Mouse (Mus musculus) midbrain, embryonic 11.5 days (tissue): ENCODE measurements around the gene Arf3. TPM values are rescaled to one million over a fixed set of nuclear protein-coding genes. Genes with fewer than 3 reads are reported as not detected.
A peak's percentile ranks its signal among the peaks of the same experiment; 100 is the strongest.

ENCODE experiments used
- ATAC-seq: fragments of 200-750 bp; cut with Nextera tagmentation; 2 replicates; pipeline ENCODE4 v1.8.0; 2017; ENCODE audit warnings: moderate TSS enrichment, moderate library complexity; ENCODE audit not compliant: low FRiP score
- DNase-seq: peaks from one replicate; pipeline ENCODE4 v3.0.0; 2015; ENCODE audit warnings: low spot score; ENCODE audit errors: missing footprints
- H3K27ac ChIP-seq: fragments of 300-500 bp; sonication (generic); 2 replicates; pipeline ENCODE4 v1.5.1; 2014; ENCODE audit warnings: low read depth, low read length
- H3K27me3 ChIP-seq: fragments of 300-500 bp; sonication (generic); 2 replicates; pipeline ENCODE4 v1.6.1; 2014; ENCODE audit warnings: mild to moderate bottlenecking, low read length, moderate library complexity, mixed read lengths; ENCODE audit not compliant: control insufficient read depth, insufficient read depth
- H3K36me3 ChIP-seq: fragments of 300-500 bp; sonication (generic); 2 replicates; pipeline ENCODE4 v1.6.1; 2014; ENCODE audit warnings: mild to moderate bottlenecking, low read length, moderate library complexity, mixed read lengths; ENCODE audit not compliant: control insufficient read depth, insufficient read depth
- H3K4me1 ChIP-seq: fragments of 300-500 bp; sonication (generic); 2 replicates; pipeline ENCODE4 v1.6.1; 2014; ENCODE audit warnings: low read length; ENCODE audit not compliant: control insufficient read depth, insufficient read depth
- H3K4me2 ChIP-seq: fragments of 300-500 bp; sonication (generic); 2 replicates; pipeline ENCODE4 v1.6.1; 2014; ENCODE audit warnings: mild to moderate bottlenecking, moderate library complexity
- H3K4me3 ChIP-seq: fragments of 300-500 bp; sonication (generic); 2 replicates; pipeline ENCODE4 v1.5.1; 2014; ENCODE audit warnings: low read depth, low read length
- H3K9ac ChIP-seq: fragments of 300-500 bp; sonication (generic); 2 replicates; pipeline ENCODE4 v1.6.1; 2014; ENCODE audit warnings: low read length
- H3K9me3 ChIP-seq: fragments of 300-500 bp; sonication (generic); 2 replicates; pipeline ENCODE4 v1.6.1; 2016; ENCODE audit warnings: low read length; ENCODE audit not compliant: control insufficient read depth
- WGBS: fragments of 180-500 bp; shearing (Covaris S2); extraction: QIAGEN DNeasy Blood & Tissue Kit; methylation state at CpG from one replicate; pipeline ENCODE4 v1.1.7; 2014; 5-methylcytosine and 5-hydroxymethylcytosine counted together
- polyA plus RNA-seq: library from polyadenylated mRNA; unstranded; fragments of >200 nt; fragmentation: Nextera tagmentation; extraction: Ambion mirVana; gene quantifications from 2 replicates; pipeline ENCODE4 v1.2.1, GENCODE M21; 2014

Arf3 gene
- polyA plus RNA-seq, 1 experiment from 2014 or later: 33.4 TPM

- ATAC-seq (no peak), DNase-seq (no peak)
- 72% methylated on average over 6 of the region's 6 CpGs for WGBS
- H3K4me3 ChIP-seq: no peak overlapping the region
- H3K9ac ChIP-seq: no peak overlapping the region
- no peaks in the 10 kb centered on the region for H3K27me3 ChIP-seq
- no peaks in the 10 kb centered on the region for H3K4me1 ChIP-seq
- peaks cover 5% of the 10 kb centered on the region; the same call in 1 of the 2 replicates for H3K36me3 ChIP-seq
- no peaks in the 10 kb centered on the region for H3K9me3 ChIP-seq
- H3K27ac ChIP-seq: no peak overlapping the region
- no peak overlapping the region for H3K4me2 ChIP-seq
Measured at GRCm38 (mm10) chr15:98733370-98733769, 29.6 kb downstream of the Arf3 start.

GRCm38 (mm10) chr15:98732006-98732531 lies 30.9 kb downstream of the Arf3 start:
- no peak for ATAC-seq
- peaks cover under 1% of the 10 kb centered on the region; the same call in 1 of the 2 replicates for H3K27me3 ChIP-seq
- H3K27ac ChIP-seq: no peak overlapping the region
- DNase-seq: peak; percentile 78
- H3K9me3 ChIP-seq: no peaks in the 10 kb centered on the region
- no peak overlapping the region for H3K4me3 ChIP-seq
- 66% methylated on average over 8 of the region's 8 CpGs for WGBS
- H3K4me2 ChIP-seq: no peak overlapping the region
- no peak overlapping the region for H3K9ac ChIP-seq
- H3K36me3 ChIP-seq: peaks cover under 1% of the 10 kb centered on the region; the same call in 1 of the 2 replicates
- peaks cover 7% of the 10 kb centered on the region; the same call in 1 of the 2 replicates for H3K4me1 ChIP-seq

- WGBS: 90% methylated on average over 6 of the region's 6 CpGs
- DNase-seq (no peak), ATAC-seq (no peak)
- Histone ChIP-seq H3K27me3 (peaks cover 7% of the 10 kb centered on the region), H3K9ac (no peak overlapping the region), H3K4me1 (peaks cover 11% of the 10 kb centered on the region; the same call in 1 of the 2 replicates), H3K36me3 (no peaks in the 10 kb centered on the region), H3K9me3 (no peaks in the 10 kb centered on the region), H3K27ac (no peak overlapping the region), H3K4me3 (no peak overlapping the region), H3K4me2 (no peak overlapping the region)
Measured at GRCm38 (mm10) chr15:98730790-98731189, 32.2 kb downstream of the Arf3 start.

GRCm38 (mm10) chr15:98729791-98730545 lies 33.0 kb downstream of the Arf3 start:
- 82% methylated on average over 7 of the region's 7 CpGs for WGBS
- Histone ChIP-seq H3K4me3 (no peak overlapping the region), H3K27ac (no peak overlapping the region), H3K36me3 (no peaks in the 10 kb centered on the region), H3K4me2 (no peak overlapping the region), H3K27me3 (peaks cover 7% of the 10 kb centered on the region), H3K4me1 (peaks cover 11% of the 10 kb centered on the region; the same call in 1 of the 2 replicates), H3K9ac (no peak overlapping the region), H3K9me3 (no peaks in the 10 kb centered on the region)
- no peak for ATAC-seq
- DNase-seq: peak; percentile 54

GRCm38 (mm10) chr15:98728366-98728765 lies 34.6 kb downstream of the Arf3 start:
- no peak overlapping the region for H3K9ac ChIP-seq
- peak overlapping the region; percentile 59 for H3K4me2 ChIP-seq
- H3K4me3 ChIP-seq: 0 out of 2 replicates have a peak overlapping the region, but pooled peaks have one; percentile 29
- ATAC-seq: no peak
- DNase-seq: no peak
- peaks cover 11% of the 10 kb centered on the region; the same call in 1 of the 2 replicates for H3K4me1 ChIP-seq
- peaks cover 7% of the 10 kb centered on the region for H3K27me3 ChIP-seq
- no peaks in the 10 kb centered on the region for H3K9me3 ChIP-seq
- WGBS: 39% methylated on average over 9 of the region's 9 CpGs
- H3K36me3 ChIP-seq: no peaks in the 10 kb centered on the region
- no peak overlapping the region for H3K27ac ChIP-seq

- H3K27me3 ChIP-seq: peaks cover 7% of the 10 kb centered on the region
- H3K4me2 ChIP-seq: peak within 1 kb of the TSS; percentile 59
- peak within 1 kb of the TSS; percentile 29 for H3K4me3 ChIP-seq
- H3K9me3 ChIP-seq: no peaks in the 10 kb centered on the region
- no peak within 1 kb of the TSS for H3K27ac ChIP-seq
- ATAC-seq (peak; percentile 74), DNase-seq (peak; percentile 97)
- no peaks in the 10 kb centered on the region for H3K36me3 ChIP-seq
- peak within 1 kb of the TSS; percentile 61 for H3K9ac ChIP-seq
- WGBS: 1% methylated on average over 38 of the region's 39 CpGs
- peaks cover 11% of the 10 kb centered on the region; the same call in 1 of the 2 replicates for H3K4me1 ChIP-seq
Measured at GRCm38 (mm10) chr15:98727443-98728321, 35.3 kb downstream of the Arf3 start, which contains the start of gene Fkbp11. Gene Fkbp11 (minus strand): TSS chr15:98728198.

DNA sequence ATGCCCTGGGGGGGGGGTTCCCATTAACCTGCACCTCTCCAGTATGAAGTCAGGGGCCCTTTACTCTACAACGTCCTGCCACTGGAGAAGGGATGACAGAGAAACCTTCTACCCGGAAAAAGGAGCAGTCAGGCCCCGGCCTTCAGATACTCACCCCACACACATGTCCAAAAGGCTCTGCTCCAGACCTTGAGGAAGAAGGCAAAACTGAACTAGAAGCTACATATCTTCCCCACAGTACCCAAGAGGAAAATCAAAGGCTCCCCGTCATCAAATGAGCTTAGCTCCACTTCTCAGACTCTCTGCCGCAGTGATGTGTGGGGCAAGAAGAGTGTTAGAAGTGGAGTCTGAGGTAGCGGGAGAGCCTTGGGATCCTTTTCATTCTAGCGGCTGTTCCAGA lies 36.3 kb downstream of the Arf3 start:
- H3K27me3 ChIP-seq: peaks cover 7% of the 10 kb centered on the region
- no peak overlapping the region for H3K9ac ChIP-seq
- ATAC-seq (no peak), DNase-seq (peak; percentile 82)
- H3K36me3 ChIP-seq: no peaks in the 10 kb centered on the region
- no peaks in the 10 kb centered on the region for H3K9me3 ChIP-seq
- H3K4me3 ChIP-seq: no peak overlapping the region
- H3K27ac ChIP-seq: no peak overlapping the region
- H3K4me2 ChIP-seq: peak overlapping the region; percentile 59
- 44% methylated on average over 7 of the region's 7 CpGs for WGBS
- peaks cover 11% of the 10 kb centered on the region; the same call in 1 of the 2 replicates for H3K4me1 ChIP-seq

DNA sequence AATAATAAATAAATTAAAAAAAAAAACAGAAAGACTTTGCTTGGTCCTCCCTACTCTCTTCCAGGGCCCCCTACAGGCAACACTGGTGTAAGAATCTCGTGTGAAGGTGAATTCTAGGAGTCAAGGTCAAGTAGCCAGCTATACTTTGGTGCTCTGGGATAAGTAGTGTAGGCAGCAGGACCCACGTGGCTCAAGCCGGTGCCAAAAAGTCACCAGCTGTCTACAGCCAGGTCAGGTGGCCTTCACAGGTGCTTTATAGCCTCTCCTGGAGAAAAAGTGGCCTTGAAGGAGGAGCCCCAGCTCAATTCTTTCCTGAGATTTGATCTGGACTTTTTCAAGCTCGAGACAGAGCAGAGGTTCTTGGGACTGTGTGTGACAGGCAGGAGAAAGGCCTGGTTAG lies 36.9 kb downstream of the Arf3 start:
- Histone ChIP-seq H3K4me1 (peaks cover 11% of the 10 kb centered on the region; the same call in 1 of the 2 replicates), H3K9me3 (no peaks in the 10 kb centered on the region), H3K27me3 (peaks cover 7% of the 10 kb centered on the region), H3K27ac (no peak overlapping the region), H3K4me3 (no peak overlapping the region), H3K36me3 (no peaks in the 10 kb centered on the region), H3K9ac (no peak overlapping the region), H3K4me2 (no peak overlapping the region)
- DNase-seq (peak; percentile 67), ATAC-seq (no peak)
- WGBS: 84% methylated on average over 4 of the region's 4 CpGs
